Mouse (Mus musculus): ENCODE measurements at regions not wholly inside any gene's neighbourhood (a gene's known extent, or its start where the extent isn't known, plus 50 kb on each side); places are given as distances from the start of the nearest gene placed in this dataset.

DNA sequence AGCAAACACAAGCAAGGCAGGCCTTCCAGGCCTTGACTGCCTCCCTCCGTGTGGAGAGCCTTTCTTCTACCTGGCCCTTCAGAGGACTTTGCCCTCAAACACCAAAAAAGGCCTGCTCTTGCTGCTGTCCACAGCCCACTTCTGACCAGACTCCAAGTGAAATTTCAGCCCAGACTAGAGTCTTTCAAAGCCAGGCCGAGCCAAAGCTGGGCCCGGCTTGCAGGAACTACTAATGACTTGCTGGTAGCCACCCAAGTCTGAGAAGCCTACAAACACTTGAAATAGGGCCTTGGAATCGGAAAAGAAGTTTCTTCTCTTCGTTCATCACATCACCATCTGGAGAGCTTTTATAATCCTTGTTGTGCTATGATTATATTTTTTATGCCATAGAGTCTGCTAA, 304.9 kb downstream of the Cog6 start:
- H3K27ac ChIP-seq: no peak overlapping the region
- H3K9ac ChIP-seq: no peak overlapping the region
- H3K36me3 ChIP-seq: no peaks in the 10 kb centered on the region
- WGBS: 92% methylated on average over 5 of the region's 5 CpGs
- H3K4me2 ChIP-seq (replicated peaks): no peak overlapping the region
- no peak for ATAC-seq (ENCODE audit: low FRiP score, low read depth)
- no peaks in the 10 kb centered on the region for H3K4me1 ChIP-seq
- H3K9me3 ChIP-seq: no peaks in the 10 kb centered on the region
- H3K4me3 ChIP-seq: no peak overlapping the region
- H3K27me3 ChIP-seq: no peaks in the 10 kb centered on the region

DNA sequence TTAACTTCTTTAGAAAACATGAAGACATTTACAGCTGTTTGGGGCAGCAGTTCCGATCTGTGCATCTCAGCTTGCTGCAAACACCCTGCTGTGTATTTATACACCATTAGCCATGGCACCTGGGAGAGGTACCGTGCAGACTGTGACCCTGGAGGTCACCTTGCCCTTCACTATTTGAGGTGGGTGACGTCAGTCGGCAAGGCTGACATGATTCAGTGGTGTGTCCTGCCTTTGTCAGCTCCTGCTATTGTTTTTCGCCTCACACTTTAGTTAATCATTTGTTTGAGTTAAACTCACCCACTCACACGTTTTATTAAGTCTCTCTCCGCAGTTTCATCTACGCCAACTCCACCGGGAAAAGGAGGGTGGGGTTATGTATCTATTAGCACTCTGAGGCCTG, 305.9 kb downstream of the Cog6 start:
- Histone ChIP-seq H3K9ac (no peak overlapping the region), H3K9me3 (no peaks in the 10 kb centered on the region), H3K4me3 (no peak overlapping the region), H3K4me1 (no peaks in the 10 kb centered on the region), H3K27ac (no peak overlapping the region), H3K27me3 (no peaks in the 10 kb centered on the region), H3K36me3 (no peaks in the 10 kb centered on the region), H3K4me2 (replicated peaks) (no peak overlapping the region)
- WGBS: 57% methylated on average over 9 of the region's 9 CpGs
- no peak for ATAC-seq (ENCODE audit: low FRiP score, low read depth)

DNA sequence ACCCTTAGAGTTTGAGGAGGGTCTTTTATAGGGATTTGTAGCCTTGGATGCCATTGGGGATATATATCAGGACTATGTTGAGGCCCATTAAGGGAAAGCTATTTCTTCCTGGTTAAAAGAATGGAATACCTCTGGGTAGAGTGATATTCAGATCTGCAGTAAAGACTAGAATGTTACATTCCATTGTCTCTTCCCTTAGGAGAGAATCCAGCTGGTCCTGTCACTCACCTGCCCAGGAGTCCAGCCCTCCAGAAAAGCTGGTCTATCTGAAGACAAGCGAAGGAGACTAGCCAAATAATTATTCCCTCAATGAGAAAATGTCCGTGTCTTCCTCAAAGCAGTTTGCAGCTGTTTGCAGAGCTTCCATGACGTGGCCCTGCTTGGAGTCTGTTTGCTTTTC, 308.3 kb downstream of the Cog6 start:
- no peaks in the 10 kb centered on the region for H3K9me3 ChIP-seq
- no peak overlapping the region for H3K27ac ChIP-seq
- WGBS: 81% methylated on average over 3 of the region's 3 CpGs
- peak; percentile 24; the same call in 1 of the 2 replicates for ATAC-seq (ENCODE audit: low FRiP score, low read depth)
- H3K27me3 ChIP-seq: no peaks in the 10 kb centered on the region
- H3K4me2 ChIP-seq (replicated peaks): no peak overlapping the region
- no peak overlapping the region for H3K9ac ChIP-seq
- H3K4me1 ChIP-seq: no peaks in the 10 kb centered on the region
- H3K4me3 ChIP-seq: no peak overlapping the region
- no peaks in the 10 kb centered on the region for H3K36me3 ChIP-seq

GRCm38 (mm10) chr3:52708301-52708700, 308.7 kb downstream of the Cog6 start:
- ATAC-seq (ENCODE audit: low FRiP score, low read depth): no peak
- no peak overlapping the region for H3K9ac ChIP-seq
- 58% methylated on average over 1 of the region's 1 CpGs for WGBS
- H3K27ac ChIP-seq: no peak overlapping the region
- no peak overlapping the region for H3K4me2 ChIP-seq (replicated peaks)
- no peaks in the 10 kb centered on the region for H3K9me3 ChIP-seq
- H3K4me3 ChIP-seq: no peak overlapping the region
- H3K36me3 ChIP-seq: no peaks in the 10 kb centered on the region
- H3K27me3 ChIP-seq: no peaks in the 10 kb centered on the region
- no peaks in the 10 kb centered on the region for H3K4me1 ChIP-seq

DNA sequence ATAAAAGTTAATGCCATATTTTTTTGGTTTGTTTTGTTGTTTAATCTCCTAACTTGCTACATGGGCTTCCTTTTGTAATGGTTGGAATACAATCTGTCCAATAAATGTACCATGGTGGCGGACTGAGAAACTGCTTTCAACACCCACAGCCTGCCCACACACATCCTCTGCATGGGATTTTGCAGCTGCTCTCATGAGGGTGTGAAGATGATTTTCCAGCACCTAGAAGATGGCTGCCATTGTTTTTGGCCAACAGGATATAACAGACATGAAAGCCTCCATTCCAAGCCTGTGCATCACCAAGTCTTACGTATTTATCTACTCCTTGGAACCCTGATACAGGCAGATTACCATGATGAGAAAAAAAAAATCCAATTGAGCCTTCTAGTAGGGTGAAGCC, 310.4 kb downstream of the Cog6 start:
- Histone ChIP-seq H3K27ac (no peak overlapping the region), H3K4me2 (replicated peaks) (no peak overlapping the region), H3K36me3 (no peaks in the 10 kb centered on the region), H3K4me3 (no peak overlapping the region), H3K9ac (no peak overlapping the region), H3K4me1 (no peaks in the 10 kb centered on the region), H3K9me3 (no peaks in the 10 kb centered on the region), H3K27me3 (no peaks in the 10 kb centered on the region)
- 91% methylated on average over 2 of the region's 2 CpGs for WGBS
- no peak for ATAC-seq (ENCODE audit: low FRiP score, low read depth)

- Histone ChIP-seq H3K4me1 (no peaks in the 10 kb centered on the region), H3K9me3 (no peaks in the 10 kb centered on the region), H3K27ac (no peak overlapping the region), H3K9ac (no peak overlapping the region), H3K4me3 (no peak overlapping the region), H3K4me2 (replicated peaks) (no peak overlapping the region), H3K36me3 (no peaks in the 10 kb centered on the region), H3K27me3 (no peaks in the 10 kb centered on the region)
- no peak for ATAC-seq (ENCODE audit: low FRiP score, low read depth)
- WGBS: 93% methylated on average over 6 of the region's 6 CpGs
Measured at GRCm38 (mm10) chr3:52703751-52704150, 313.3 kb downstream of the Cog6 start.

- 72% methylated on average over 4 of the region's 4 CpGs for WGBS
- peaks cover 4% of the 10 kb centered on the region; the same call in 1 of the 2 replicates for H3K9me3 ChIP-seq
- no peak overlapping the region for H3K4me2 ChIP-seq (replicated peaks)
- H3K27ac ChIP-seq: no peak overlapping the region
- H3K27me3 ChIP-seq: no peaks in the 10 kb centered on the region
- no peak overlapping the region for H3K9ac ChIP-seq
- H3K4me1 ChIP-seq: no peaks in the 10 kb centered on the region
- no peak overlapping the region for H3K4me3 ChIP-seq
- ATAC-seq (ENCODE audit: low FRiP score, low read depth): no peak
- no peaks in the 10 kb centered on the region for H3K36me3 ChIP-seq
Measured at GRCm38 (mm10) chr3:52702962-52703361, 314.1 kb downstream of the Cog6 start.

DNA sequence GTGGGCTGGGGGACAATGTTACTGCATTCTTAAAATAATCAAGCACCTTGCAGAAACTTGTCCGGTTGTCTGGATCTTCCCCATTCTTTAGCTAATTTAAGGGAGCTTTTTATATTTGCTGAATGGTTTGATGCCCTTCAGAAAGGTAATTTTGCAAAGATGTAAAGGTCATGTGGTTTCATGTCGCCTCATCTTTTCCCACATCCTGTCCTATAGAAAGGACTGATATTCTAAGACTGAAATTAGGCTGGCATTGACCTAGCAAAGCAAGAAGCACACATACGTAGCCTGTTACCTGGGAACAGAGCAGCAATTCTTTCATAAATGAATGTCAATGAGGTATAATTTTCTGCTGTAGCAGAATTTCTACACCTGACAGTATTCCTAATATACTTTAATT, 315.4 kb downstream of the Cog6 start:
- H3K9ac ChIP-seq: no peak overlapping the region
- 78% methylated on average over 3 of the region's 3 CpGs for WGBS
- no peaks in the 10 kb centered on the region for H3K36me3 ChIP-seq
- ATAC-seq (ENCODE audit: low FRiP score, low read depth): no peak
- H3K27ac ChIP-seq: no peak overlapping the region
- peaks cover 5% of the 10 kb centered on the region; the same call in 1 of the 2 replicates for H3K9me3 ChIP-seq
- no peak overlapping the region for H3K4me3 ChIP-seq
- H3K27me3 ChIP-seq: no peaks in the 10 kb centered on the region
- no peak overlapping the region for H3K4me2 ChIP-seq (replicated peaks)
- H3K4me1 ChIP-seq: no peaks in the 10 kb centered on the region

DNA sequence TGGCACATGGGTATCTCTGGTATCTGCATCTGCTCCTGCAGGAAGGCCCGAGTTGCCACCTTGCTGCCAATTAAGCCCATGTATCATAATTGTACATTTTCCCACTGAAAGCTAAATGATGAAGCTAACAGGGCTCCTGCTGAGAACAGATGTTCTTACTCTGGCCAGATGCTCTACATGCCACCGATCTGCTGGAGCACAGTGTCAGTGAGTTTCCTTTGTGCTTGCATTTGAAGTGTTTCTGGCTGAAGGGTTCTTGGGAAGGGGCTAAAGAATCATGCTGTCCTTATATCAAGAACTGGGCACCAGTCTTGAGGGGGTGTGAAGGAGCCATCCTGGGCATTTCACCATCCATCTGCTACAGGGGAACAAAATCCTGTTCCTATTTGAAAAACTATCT, 323.2 kb downstream of the Cog6 start:
- WGBS: 32% methylated on average over 2 of the region's 2 CpGs

GRCm38 (mm10) chr3:52685434-52686181, 331.4 kb downstream of the Cog6 start:
- ATAC-seq (ENCODE audit: low FRiP score, low read depth): no peak
- H3K27ac ChIP-seq: no peak overlapping the region

More for the DNA sequence above, 323.2 kb downstream of the Cog6 start:
- Histone ChIP-seq H3K27me3 (no peaks in the 10 kb centered on the region), H3K27ac (no peak overlapping the region), H3K9me3 (peaks cover 5% of the 10 kb centered on the region; the same call in 1 of the 2 replicates), H3K4me2 (replicated peaks) (no peak overlapping the region), H3K4me3 (no peak overlapping the region), H3K36me3 (no peaks in the 10 kb centered on the region), H3K9ac (no peak overlapping the region), H3K4me1 (no peaks in the 10 kb centered on the region)
- ATAC-seq (ENCODE audit: low FRiP score, low read depth): no peak

DNA sequence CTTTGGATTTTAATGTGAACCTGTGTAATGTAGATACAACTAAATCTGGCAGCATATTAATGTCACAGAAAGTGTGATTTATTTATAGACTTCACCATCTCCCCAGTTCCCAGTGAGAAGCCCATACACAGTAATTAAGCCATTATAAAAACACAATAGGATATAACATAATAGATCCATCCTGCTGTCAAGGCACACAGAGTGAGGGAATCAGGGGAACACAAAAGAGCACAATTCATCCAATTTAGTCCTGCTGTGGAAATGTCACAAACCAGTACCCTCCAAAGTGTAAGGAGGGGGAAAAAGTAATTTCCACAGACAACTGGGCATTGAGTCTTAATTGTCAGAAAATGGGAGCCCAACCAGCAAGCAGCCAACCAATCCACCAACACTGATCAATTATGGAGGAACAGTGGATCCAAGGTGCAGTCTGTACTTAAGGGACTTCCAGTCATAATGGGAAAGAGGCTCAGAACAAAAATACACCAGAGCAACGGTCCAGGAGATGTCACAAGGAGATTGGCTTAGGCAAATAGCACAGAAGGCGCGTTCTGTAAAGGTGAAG, 336.1 kb downstream of the Cog6 start:
- H3K27ac ChIP-seq: no peak overlapping the region
- H3K4me1 ChIP-seq: peaks cover 6% of the 10 kb centered on the region; the same call in 1 of the 2 replicates
- no peak for ATAC-seq (ENCODE audit: low FRiP score, low read depth)
- H3K4me3 ChIP-seq: no peak overlapping the region
- H3K36me3 ChIP-seq: no peaks in the 10 kb centered on the region
- H3K9me3 ChIP-seq: peaks cover 5% of the 10 kb centered on the region; the same call in 1 of the 2 replicates
- no peak overlapping the region for H3K9ac ChIP-seq
- no peaks in the 10 kb centered on the region for H3K27me3 ChIP-seq
- no peak overlapping the region for H3K4me2 ChIP-seq (replicated peaks)
- 88% methylated on average over 3 of the region's 3 CpGs for WGBS

More at GRCm38 (mm10) chr3:52685434-52686181, 331.4 kb downstream of the Cog6 start:
- no peak overlapping the region for H3K9ac ChIP-seq
- no peak overlapping the region for H3K4me3 ChIP-seq
- no peak overlapping the region for H3K4me2 ChIP-seq (replicated peaks)
- no peaks in the 10 kb centered on the region for H3K27me3 ChIP-seq
- H3K9me3 ChIP-seq: no peaks in the 10 kb centered on the region
- no peaks in the 10 kb centered on the region for H3K36me3 ChIP-seq
- H3K4me1 ChIP-seq: peaks cover 6% of the 10 kb centered on the region; the same call in 1 of the 2 replicates
- 64% methylated on average over 9 of the region's 9 CpGs for WGBS

- Histone ChIP-seq H3K4me3 (no peak overlapping the region), H3K4me2 (replicated peaks) (no peak overlapping the region), H3K4me1 (no peaks in the 10 kb centered on the region), H3K27ac (no peak overlapping the region), H3K9ac (no peak overlapping the region), H3K36me3 (no peaks in the 10 kb centered on the region), H3K27me3 (no peaks in the 10 kb centered on the region), H3K9me3 (peaks cover 5% of the 10 kb centered on the region; the same call in 1 of the 2 replicates)
- WGBS: 90% methylated on average over 14 of the region's 14 CpGs
- ATAC-seq (ENCODE audit: low FRiP score, low read depth): no peak
Measured at GRCm38 (mm10) chr3:52676886-52677670, 340.0 kb downstream of the Cog6 start.

Data from limb, embryonic 13.5 days (tissue).